Mouse (Mus musculus): ENCODE data around the gene Rtn3. TPM values are rescaled to one million over a fixed set of nuclear protein-coding genes. Genes with fewer than 3 reads are reported as not detected.

Rtn3 gene
- polyA plus RNA-seq, 1 experiment from 2014 or later = 140 TPM

DNA sequence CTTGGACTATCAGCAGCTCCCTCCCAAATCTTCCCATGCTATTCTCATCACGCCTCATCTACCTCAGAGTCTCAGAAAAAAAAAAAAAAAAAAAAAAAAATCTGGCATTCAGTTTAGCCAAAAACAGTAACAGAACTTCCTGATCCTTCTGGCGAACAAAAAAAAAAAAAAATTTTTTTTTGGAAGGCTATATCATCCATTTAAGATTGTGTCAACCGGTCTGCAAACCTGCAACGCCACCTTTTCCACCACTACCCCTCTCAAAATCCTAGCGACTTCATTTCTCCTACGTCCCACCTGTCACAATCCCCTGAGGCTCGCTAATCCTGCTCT, 849 bp downstream of the Rtn3 start:
- H3K4me1 ChIP-seq = peaks cover 9% of the 10 kb centered on the region; the same call in 1 of the 2 replicates
- H3K4me3 ChIP-seq (replicated peaks) = peak overlapping the region; percentile 98
- peak overlapping the region; percentile 96 for H3K9ac ChIP-seq
- no peaks in the 10 kb centered on the region for H3K27me3 ChIP-seq (replicated peaks)
- H3K9me3 ChIP-seq = no peaks in the 10 kb centered on the region
- H3K36me3 ChIP-seq = no peaks in the 10 kb centered on the region
- 0% methylated on average over 7 of the region's 7 CpGs for WGBS
- no peak for ATAC-seq (ENCODE audit: insufficient read depth, low FRiP score, low read depth)
- H3K27ac ChIP-seq = peak overlapping the region; percentile 99
- H3K4me2 ChIP-seq = peak overlapping the region; percentile 73

DNA sequence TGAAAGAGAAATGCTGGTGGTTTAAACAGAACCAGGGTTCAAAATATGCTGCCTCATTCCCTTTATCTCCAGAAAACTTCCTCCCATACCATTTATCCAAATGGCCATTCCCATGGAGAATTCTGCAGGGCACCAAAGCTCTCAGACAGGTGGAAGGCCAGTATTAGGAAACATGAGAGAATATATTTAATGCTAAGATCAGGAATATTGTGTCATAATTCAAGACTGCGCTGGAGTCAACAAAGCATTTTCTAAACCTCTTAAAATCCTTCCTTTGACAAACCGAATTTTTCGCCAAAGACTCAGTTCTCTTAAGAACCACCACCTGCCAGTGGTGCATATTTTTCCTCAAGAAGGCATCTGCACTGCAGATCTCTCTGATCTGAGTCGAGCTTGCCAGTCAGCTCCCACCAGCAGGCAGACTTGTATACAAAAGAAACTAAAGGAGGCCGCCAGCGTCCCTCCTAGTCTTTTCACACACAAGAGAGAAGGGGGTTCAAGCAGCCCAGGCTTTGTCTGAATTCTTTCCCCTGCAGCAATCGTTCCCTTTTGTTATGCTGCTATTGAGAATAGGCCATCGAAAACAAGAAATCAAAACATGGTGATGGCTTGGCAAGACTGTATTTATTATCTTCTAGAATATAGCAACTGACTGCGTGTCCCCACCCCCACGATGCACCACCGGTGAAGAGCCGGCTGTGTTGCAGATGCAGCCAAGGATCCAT, 1.4 kb downstream of the Rtn3 start:
- Histone ChIP-seq H3K27me3 (replicated peaks) (no peaks in the 10 kb centered on the region), H3K4me2 (peak overlapping the region; percentile 73), H3K27ac (peak overlapping the region; percentile 99; the same call in 1 of the 2 replicates), H3K4me3 (replicated peaks) (peak overlapping the region; percentile 98), H3K4me1 (peaks cover 9% of the 10 kb centered on the region; the same call in 1 of the 2 replicates), H3K9ac (peak overlapping the region; percentile 34; the same call in 1 of the 2 replicates), H3K9me3 (no peaks in the 10 kb centered on the region), H3K36me3 (no peaks in the 10 kb centered on the region)
- 7% methylated on average over 12 of the region's 12 CpGs for WGBS
- no peak for ATAC-seq (ENCODE audit: insufficient read depth, low FRiP score, low read depth)

DNA sequence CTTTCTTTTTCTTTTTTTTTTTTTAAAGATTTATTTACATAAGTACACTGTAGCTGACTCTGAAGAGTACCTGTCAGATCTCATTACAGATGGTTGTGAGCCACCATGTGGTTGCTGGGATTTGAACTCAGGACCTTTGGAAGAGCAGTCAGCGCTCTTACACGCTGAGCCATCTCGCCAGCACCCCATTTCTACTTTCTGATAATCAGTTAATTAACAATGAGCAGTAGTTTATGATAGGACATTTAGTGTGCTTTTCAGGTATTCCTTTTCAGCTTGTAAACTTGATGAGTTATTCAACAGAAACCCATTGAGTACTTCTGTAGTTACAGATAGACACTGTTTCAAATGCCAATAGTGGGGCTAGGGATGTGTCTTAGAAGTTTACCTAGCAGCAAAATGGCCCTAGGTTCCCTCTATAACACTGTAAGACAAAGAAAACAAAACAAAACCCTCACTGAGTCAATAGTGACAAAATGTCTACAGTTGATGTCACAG, 3.3 kb downstream of the Rtn3 start:
- Histone ChIP-seq H3K9me3 (no peaks in the 10 kb centered on the region), H3K4me3 (replicated peaks) (no peak overlapping the region), H3K9ac (no peak overlapping the region), H3K27me3 (replicated peaks) (no peaks in the 10 kb centered on the region), H3K4me1 (peaks cover 9% of the 10 kb centered on the region; the same call in 1 of the 2 replicates), H3K27ac (no peak overlapping the region), H3K36me3 (no peaks in the 10 kb centered on the region), H3K4me2 (no peak overlapping the region)
- ATAC-seq (ENCODE audit: insufficient read depth, low FRiP score, low read depth) = no peak
- 97% methylated on average over 3 of the region's 3 CpGs for WGBS

DNA sequence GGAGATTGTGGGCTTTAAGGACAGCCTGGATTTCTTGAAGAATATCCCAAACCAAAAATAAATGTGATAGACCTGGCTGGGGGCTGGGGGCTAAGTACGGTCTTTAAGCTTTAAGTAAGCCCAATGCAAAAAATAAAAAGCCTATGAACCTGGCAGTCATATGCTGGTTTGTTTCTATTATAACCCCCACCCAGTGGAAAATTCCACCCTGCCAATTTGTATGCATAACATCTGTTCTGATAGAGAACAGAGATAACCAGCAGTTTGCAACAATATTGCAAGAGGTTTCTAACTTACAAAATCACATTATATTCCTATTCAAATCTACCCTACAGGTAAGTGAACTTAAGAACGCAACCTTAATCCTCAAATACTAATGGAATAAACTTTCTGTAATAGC, 12.4 kb downstream of the Rtn3 start:
- Histone ChIP-seq H3K36me3 (peaks cover 3% of the 10 kb centered on the region; the same call in 1 of the 2 replicates), H3K4me3 (replicated peaks) (no peak overlapping the region), H3K9ac (no peak overlapping the region), H3K9me3 (no peaks in the 10 kb centered on the region), H3K4me1 (peaks cover 3% of the 10 kb centered on the region; the same call in 1 of the 2 replicates), H3K4me2 (no peak overlapping the region), H3K27ac (no peak overlapping the region), H3K27me3 (replicated peaks) (no peaks in the 10 kb centered on the region)
- 66% methylated on average over 2 of the region's 2 CpGs for WGBS
- no peak for ATAC-seq (ENCODE audit: insufficient read depth, low FRiP score, low read depth)

DNA sequence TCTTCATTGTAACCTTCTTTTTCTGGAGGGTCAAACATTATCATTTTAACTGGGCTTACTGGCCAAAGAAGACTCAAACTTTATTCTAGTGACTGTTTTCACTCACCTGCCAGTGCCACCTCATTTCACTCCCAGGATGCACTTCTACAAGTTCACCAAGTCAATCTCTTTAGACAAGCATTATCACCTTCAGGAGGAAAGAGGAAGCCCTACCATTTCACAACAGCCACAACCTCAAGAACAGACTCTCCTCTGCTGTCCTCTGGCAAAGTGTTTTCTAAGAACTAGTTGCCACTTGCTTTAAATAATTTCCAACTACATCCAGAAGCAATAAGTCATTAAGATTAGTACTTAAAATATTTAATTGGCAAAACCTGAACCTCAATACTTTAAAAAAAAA, 15.2 kb downstream of the Rtn3 start:
- no peak overlapping the region for H3K27ac ChIP-seq
- H3K4me1 ChIP-seq = peaks cover 3% of the 10 kb centered on the region; the same call in 1 of the 2 replicates
- no peak for ATAC-seq (ENCODE audit: insufficient read depth, low FRiP score, low read depth)
- no peak overlapping the region for H3K9ac ChIP-seq
- no peaks in the 10 kb centered on the region for H3K27me3 ChIP-seq (replicated peaks)
- H3K9me3 ChIP-seq = no peaks in the 10 kb centered on the region
- H3K36me3 ChIP-seq = no peaks in the 10 kb centered on the region
- H3K4me3 ChIP-seq (replicated peaks) = no peak overlapping the region
- H3K4me2 ChIP-seq = no peak overlapping the region

DNA sequence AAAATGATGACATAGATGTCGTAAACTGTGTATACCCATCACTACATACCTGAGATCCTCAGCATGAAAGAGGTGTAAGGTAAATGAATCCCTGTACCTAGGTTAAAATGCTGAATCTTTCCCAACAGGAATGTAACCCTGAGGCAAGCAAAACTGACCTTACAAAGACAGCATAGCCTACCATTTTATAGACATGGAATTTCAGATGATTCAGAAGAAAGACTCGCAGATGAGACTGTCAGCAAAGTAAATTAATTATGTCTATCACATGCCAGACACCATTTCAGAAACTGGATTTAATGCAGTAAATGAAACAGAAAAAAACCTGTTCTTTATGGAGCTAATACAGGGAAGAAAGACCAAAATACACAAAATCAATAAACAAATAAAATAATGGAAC, 23.7 kb downstream of the Rtn3 start:
- 82% methylated on average over 2 of the region's 2 CpGs for WGBS
- H3K4me2 ChIP-seq = no peak overlapping the region
- H3K36me3 ChIP-seq = no peaks in the 10 kb centered on the region
- ATAC-seq (ENCODE audit: insufficient read depth, low FRiP score, low read depth) = no peak
- H3K9ac ChIP-seq = no peak overlapping the region
- no peaks in the 10 kb centered on the region for H3K9me3 ChIP-seq
- H3K27me3 ChIP-seq (replicated peaks) = no peaks in the 10 kb centered on the region
- H3K4me3 ChIP-seq (replicated peaks) = no peak overlapping the region
- H3K27ac ChIP-seq = no peak overlapping the region
- H3K4me1 ChIP-seq = no peaks in the 10 kb centered on the region

DNA sequence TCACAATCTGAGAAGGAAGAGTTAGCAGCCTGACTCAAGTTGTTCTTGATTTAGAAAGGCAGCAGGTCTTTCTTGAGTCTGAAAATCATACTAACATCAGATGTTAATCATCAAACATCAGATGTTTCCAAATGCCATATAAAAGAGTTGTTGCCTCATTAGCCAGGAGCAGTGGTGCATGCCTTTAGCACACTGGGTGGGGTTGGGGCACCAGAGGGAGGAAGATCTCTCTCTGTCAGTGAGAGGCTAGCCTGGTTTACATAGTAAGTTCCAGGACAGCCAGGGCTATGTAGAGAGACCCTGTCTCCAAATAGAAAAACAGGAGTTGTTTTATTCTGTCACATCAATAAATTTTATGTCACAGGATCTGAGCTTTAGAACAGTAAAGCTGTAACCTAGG, 24.2 kb downstream of the Rtn3 start:
- Histone ChIP-seq H3K4me1 (no peaks in the 10 kb centered on the region), H3K36me3 (no peaks in the 10 kb centered on the region), H3K27me3 (replicated peaks) (no peaks in the 10 kb centered on the region), H3K27ac (no peak overlapping the region), H3K9ac (no peak overlapping the region), H3K4me2 (no peak overlapping the region), H3K4me3 (replicated peaks) (no peak overlapping the region), H3K9me3 (no peaks in the 10 kb centered on the region)
- no peak for ATAC-seq (ENCODE audit: insufficient read depth, low FRiP score, low read depth)

DNA sequence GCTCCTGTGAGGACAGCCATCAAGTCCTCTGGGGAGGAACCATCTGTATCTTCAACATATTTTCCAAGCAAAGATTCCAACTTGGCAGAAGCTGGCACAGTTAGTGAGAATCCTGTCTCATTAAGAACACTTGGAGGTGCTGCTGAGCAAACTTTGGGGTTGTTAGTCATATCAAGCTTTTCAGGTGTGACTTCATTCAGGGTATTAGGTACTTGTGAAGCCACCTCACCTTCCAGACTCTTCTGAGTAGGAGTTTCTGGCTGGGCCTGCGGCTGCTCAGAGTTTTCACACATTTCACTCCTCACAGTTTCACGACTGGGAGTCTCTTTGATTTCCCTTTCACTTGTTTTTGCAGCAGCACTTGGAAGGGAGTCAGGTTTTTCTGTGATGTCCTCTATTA, 26.3 kb downstream of the Rtn3 start:
- Histone ChIP-seq H3K9ac (no peak overlapping the region), H3K27ac (no peak overlapping the region), H3K36me3 (no peaks in the 10 kb centered on the region), H3K4me2 (no peak overlapping the region), H3K9me3 (no peaks in the 10 kb centered on the region), H3K4me1 (no peaks in the 10 kb centered on the region), H3K4me3 (replicated peaks) (no peak overlapping the region), H3K27me3 (replicated peaks) (no peaks in the 10 kb centered on the region)
- 59% methylated on average over 2 of the region's 2 CpGs for WGBS
- no peak for ATAC-seq (ENCODE audit: insufficient read depth, low FRiP score, low read depth)

DNA sequence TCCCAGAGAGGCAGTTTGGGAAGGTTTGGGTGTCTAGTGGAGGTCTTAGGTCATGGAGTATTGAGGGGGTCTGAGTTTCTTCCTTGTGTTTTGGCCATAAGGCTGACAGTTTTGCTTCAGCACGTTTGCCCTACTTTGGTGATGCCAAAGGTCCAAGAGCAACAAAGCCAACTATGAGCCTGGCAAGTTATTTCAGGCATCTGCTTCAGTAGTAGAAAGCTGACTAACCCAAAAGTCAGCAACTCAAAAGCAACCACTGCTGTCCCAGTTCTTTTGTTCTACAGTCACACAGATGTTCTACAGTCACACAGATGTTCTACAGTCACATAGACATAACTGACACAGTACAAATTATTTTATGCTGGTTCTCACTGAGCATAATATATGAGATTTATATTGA, 37.5 kb downstream of the Rtn3 start:
- Histone ChIP-seq H3K27ac (no peak overlapping the region), H3K4me1 (peaks cover 9% of the 10 kb centered on the region; the same call in 1 of the 2 replicates), H3K9me3 (no peaks in the 10 kb centered on the region), H3K4me3 (replicated peaks) (no peak overlapping the region), H3K36me3 (no peaks in the 10 kb centered on the region), H3K4me2 (no peak overlapping the region), H3K9ac (no peak overlapping the region), H3K27me3 (replicated peaks) (no peaks in the 10 kb centered on the region)
- ATAC-seq (ENCODE audit: insufficient read depth, low FRiP score, low read depth) = no peak
- WGBS = 74% methylated on average over 1 of the region's 1 CpGs

DNA sequence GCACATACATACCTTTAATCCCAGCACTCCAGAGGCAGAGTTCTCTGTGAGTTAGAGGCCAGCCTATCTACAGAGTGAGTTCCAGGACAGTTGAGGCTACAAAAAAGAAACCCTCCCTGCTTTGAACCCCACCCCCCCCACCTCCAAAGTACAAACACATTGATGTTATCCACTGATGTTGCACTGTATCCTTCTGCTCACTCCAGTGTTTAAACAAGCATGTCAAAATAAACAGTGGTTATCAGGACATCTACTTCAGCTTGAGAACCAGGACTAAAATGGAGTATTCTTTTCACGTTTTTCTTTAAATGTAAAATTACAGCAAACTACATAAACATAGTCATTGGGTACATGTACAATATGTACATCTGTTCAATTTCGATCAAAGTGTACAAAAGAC, 38.0 kb downstream of the Rtn3 start:
- WGBS = 73% methylated on average over 2 of the region's 2 CpGs
- H3K27ac ChIP-seq = no peak overlapping the region
- ATAC-seq (ENCODE audit: insufficient read depth, low FRiP score, low read depth) = no peak
- no peak overlapping the region for H3K4me2 ChIP-seq
- H3K9ac ChIP-seq = no peak overlapping the region
- no peaks in the 10 kb centered on the region for H3K9me3 ChIP-seq
- H3K36me3 ChIP-seq = no peaks in the 10 kb centered on the region
- no peaks in the 10 kb centered on the region for H3K27me3 ChIP-seq (replicated peaks)
- no peak overlapping the region for H3K4me3 ChIP-seq (replicated peaks)
- peaks cover 9% of the 10 kb centered on the region; the same call in 1 of the 2 replicates for H3K4me1 ChIP-seq

DNA sequence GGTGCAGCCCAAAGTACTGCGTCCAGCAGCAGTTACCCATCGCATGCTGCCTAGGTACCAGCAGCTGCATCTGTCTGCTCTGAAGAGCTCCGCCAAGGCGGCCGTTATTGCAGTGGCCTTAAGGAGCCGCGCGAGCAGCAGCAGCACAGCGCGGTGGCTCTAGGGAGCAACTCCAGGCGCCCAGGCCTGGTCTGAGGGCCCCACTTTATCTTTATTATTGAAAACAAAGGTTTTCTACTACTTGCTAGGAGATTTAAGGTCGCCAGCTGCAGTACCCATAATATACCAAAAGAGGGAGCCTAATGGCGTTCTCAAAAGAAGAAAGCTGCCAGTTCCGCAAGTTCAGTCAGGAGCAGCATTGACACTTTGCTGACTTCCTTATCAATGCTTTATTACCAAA, 41.6 kb downstream of the Rtn3 start:
- Histone ChIP-seq H3K27me3 (replicated peaks) (no peaks in the 10 kb centered on the region), H3K4me2 (no peak overlapping the region), H3K4me3 (replicated peaks) (no peak overlapping the region), H3K9me3 (no peaks in the 10 kb centered on the region), H3K36me3 (no peaks in the 10 kb centered on the region), H3K4me1 (peaks cover 11% of the 10 kb centered on the region; the same call in 1 of the 2 replicates), H3K9ac (no peak overlapping the region), H3K27ac (no peak overlapping the region)
- no peak for ATAC-seq (ENCODE audit: insufficient read depth, low FRiP score, low read depth)
- WGBS = 57% methylated on average over 14 of the region's 14 CpGs

DNA sequence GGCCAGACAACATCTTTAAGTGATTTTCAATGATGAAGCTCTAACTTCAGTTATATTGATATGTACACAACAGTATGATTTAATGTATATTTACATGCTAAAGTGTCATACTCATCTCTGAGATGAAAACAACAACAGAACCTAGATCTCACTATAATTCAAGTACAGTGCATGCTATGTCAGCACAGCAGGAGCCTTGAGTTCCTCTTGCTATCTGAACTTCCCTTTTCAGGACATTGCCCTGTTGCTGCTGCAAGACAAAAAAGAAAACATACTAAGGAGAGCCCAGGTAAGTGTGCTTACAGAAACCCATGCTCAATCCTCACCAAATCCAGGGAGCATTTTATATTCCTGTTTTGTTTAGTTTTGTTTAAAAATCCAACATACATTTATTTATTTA, 44.8 kb downstream of the Rtn3 start:
- no peak overlapping the region for H3K27ac ChIP-seq

More for the DNA sequence above, 44.8 kb downstream of the Rtn3 start:
- H3K9ac ChIP-seq = no peak overlapping the region
- peaks cover 7% of the 10 kb centered on the region; the same call in 1 of the 2 replicates for H3K36me3 ChIP-seq
- H3K9me3 ChIP-seq = no peaks in the 10 kb centered on the region
- H3K27me3 ChIP-seq (replicated peaks) = no peaks in the 10 kb centered on the region
- ATAC-seq (ENCODE audit: insufficient read depth, low FRiP score, low read depth) = no peak
- H3K4me2 ChIP-seq = no peak overlapping the region
- H3K4me3 ChIP-seq (replicated peaks) = no peak overlapping the region
- peaks cover 12% of the 10 kb centered on the region; the same call in 1 of the 2 replicates for H3K4me1 ChIP-seq
